Mouse (Mus musculus): ENCODE data around the gene S1pr4.
A peak's percentile ranks its signal among the peaks of the same experiment; 100 is the strongest.

The S1pr4 gene

DNA sequence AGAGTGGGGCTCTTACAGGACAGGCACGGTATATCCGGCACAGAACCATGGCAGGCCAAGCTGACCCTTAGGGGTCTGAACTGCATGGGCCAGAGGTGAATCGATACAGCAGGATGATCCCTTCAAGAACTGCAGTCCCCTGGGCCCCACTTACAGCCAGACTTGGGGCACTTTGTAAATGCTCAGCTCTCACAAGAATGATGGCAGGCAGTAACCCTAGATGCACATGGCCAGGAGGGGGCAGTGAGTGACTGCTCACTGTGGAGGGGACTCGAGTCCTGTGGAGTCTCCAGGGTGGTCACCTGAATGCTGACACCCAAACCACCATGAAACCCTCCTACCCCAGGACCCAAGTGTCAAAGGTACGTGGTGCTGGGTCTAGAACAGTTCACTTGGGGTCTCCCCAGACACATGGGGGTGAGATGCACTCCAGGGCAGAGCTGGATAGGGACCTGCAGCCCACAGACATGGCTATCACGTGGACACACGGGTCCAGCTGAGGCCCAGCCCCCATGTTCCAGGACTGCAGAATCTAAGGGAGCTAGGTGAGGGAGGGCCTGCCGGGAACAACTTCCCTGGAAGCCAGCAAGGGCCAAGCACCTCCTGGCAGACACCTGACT lies 6.2 kb downstream of the S1pr4 start:
- DNase-seq = peak in 1 of 2 experiments; percentile 49

DNA sequence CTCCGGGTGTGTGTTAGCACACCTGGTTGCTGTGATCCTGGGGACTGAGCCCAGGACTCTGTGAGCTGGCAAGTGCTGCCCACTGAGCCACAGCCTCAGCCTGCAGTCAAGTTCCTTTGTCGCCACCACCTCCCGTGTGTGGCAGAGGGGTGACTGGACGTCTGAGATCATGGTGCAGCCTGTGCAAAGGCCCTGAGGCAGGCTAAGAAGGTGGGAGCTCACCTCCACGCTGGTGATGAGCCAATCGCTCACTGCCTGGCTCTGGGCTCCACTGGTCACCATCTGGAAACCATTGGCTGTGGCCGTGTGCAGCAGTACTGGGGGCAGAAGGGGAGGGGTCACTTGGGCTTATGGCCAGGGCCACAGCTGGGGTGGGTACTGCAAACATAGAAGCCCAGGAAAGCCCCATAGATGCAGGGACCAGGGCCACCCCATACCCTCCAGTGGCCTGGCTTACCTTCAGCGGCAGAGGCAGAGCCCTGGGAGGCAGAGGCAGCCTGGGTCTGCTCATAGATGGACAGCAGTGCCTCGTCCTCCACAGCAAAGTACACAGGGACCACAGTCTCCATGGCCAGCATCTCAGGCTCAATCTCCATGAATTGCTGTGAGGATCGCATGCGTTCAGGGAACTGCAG lies 7.2 kb downstream of the S1pr4 start:
- DNase-seq = no peak

DNA sequence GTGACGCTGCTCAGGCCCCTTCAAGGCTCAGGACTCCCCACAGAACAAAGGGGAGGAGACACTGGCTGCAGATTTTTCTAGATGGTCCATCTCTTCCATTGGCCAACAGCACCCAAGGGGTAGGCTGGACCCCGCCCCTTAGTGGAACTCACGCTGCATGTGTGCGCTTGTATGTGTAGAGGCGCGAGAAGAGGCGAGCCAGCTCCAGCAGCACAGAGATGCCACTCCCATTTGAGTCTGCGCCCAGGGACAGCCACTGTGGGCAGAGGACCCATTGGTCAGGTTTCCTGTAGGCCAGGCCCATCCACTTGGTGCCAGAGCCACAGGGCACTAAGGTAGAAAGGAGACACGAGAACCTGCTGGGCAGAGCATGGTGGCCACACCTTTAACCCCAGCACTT lies 8.9 kb downstream of the S1pr4 start:
- DNase-seq = no peak

DNA sequence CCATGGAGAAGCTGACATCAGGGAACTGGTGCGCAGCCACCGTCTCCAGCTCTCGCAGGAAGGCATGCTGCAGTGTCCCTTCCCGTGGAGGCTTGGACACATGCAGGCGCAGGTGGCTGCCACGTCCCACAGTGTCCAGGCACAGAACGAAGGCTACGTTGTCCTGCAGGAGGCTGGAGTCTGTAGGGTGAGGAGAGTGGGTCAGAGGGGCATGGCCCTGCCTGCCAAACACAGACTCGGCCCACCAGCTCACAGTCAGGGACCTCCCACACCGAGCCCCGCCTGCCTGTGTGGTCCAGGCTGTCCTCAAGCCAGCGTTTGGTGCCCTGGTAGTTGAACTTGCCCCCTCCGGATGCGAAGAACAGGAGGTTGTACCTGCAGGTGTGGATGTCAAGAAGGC lies 10.0 kb downstream of the S1pr4 start:
- no peak for DNase-seq

DNA sequence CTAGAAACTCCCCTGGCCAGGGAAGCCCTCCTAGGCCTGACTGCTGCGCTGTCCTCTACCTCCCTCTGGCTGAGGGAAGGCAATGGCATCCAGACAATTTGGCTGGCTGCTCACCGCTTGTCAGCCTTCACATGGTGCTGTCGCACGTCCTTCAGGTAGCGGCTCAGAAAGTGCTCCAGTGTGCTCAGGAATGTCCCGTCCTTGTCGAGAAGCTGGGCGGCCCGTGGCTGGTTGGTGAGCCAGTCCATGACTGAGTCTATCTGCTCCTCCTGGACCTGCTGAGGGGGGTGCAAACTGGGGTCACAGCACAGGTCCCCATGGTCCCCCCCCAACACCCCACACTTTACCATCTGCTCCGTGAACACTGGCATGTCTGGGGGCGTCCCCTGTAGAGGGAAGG lies 11.9 kb downstream of the S1pr4 start:
- DNase-seq = no peak

DNA sequence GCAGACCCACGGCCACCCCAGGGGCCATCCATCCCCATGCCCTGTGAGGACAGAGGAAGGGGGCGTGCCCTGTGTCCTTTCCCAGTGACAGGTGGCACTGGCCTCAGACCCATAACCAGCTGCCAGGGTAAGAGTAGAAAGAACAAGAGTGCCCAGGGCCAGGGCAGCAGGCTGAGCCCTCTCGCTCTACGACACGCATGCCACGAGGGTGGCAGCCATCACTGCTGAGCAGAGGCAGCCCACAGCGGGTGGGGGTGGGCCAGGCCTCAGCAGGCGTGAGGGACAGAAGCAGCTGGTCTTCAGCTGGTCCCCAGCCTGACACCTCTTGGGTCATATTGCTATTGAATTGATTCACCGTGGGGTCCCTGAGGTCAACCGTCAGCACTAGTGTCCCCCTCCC lies 13.4 kb downstream of the S1pr4 start:
- no peak for DNase-seq

DNA sequence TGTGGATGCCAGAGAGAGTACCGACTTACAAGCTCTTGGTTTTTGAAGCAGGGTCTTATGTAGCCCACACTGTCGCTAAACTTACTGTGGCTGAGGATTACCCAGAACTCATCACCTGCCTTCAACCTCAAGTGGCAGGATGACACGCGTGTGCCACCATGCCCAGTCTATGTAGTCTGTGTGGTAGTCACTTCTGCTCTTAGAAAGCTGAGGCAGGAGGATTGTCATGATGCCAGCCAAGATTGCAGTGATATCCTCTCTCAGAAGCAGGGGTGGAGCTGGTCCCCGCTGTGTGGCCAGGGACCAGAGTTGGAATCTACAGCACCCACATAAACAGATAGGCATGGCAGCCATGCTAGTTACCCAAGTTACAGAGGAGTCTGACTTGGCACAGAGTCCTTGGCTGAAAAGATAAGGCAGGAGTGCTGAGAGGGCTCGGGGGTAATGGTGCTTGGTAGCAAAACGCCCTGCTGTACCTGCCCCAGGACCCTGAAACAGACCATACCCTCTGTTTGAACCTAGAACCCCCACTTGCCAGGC lies 14.4 kb downstream of the S1pr4 start:
- DNase-seq = no peak

DNA sequence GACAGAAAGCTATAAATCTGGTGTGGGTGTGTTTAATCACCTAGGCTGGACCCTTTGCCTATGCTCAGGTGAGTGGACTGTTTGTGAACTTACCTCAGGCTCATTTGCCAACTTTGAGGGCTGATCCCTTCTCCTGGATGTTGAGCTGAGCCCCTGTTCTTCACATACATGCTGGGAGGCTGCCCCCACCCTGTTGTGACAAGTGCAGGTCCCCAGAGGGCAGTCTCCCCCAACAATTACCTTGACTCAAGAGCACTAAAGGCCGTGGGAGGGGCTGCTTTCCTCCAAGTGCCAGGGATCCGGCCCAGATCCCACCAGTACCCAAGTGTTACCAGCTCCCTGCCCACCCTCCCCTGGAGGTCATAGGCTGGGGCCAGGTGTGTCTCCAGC lies 14.9 kb downstream of the S1pr4 start:
- DNase-seq = no peak

DNA sequence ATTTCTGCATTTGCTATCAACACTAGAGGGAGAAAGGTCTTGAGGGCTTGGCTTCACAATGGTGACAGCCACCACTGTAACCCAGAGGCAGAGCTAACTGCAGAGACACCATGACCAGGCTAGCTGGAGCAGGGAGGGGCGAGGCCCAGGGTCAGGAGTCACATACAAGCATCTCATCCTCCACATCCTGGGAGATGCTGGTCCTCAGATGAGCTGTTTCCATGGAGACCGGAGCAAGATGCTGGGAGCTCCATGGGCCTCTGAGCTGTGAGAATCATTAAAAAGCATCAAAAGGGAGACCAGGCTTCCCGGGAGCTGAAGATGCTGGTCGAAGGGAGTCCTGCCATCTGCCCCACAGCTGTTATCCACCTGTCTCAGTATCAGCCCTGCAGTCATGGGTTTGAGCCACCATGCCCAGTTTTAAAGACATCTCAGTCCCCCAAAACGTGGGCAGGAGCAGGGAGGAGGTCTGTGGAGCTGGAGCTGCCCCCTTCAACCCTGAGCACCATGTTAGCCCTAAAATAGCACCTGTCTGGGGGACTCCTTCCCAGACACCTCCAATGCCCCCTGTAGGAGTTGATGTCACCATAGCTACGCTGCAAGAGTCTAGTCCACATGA lies 15.4 kb downstream of the S1pr4 start:
- DNase-seq = no peak

DNA sequence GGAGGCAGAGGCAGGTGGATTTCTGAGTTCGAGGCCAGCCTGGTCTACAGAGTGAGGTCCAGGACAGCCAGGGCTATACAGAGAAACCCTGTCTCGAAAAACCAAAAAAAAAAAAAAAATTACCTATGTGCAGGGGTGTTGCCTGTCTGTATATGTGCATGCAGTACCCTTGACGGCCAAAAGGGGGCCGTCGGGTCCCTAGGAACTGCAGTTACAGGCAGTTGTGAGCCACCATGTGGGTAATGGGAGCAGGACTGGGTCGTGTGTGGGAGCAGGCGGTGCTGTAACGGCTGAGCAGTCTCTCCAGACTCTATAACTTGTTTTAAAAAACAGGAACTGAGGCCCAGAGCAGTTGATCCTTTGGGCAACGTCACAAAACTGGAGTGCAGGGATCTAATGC lies 15.9 kb downstream of the S1pr4 start:
- DNase-seq = no peak

DNA sequence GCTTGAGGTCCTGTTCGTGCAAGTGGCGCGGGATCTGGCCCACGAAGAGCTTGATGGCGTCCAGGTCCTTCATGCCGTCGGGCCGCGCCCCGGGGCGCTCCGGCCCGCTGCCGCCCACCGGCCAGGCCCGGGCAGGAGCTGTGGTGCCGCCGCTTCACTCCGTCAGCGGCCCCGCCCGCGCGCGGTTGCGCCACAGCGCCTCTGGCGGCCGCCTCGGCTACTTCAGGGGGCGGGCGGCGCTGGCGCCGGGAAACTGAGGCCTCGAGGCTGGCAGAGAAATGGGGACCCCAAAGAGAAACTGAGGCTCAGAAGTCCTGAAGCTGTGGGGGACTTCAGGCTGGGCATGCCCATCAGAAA lies 17.4 kb downstream of the S1pr4 start, which contains the start of gene Celf5:
Gene Celf5, minus strand, starts transcription at position 177 of the 357 bp plus-strand sequence.
- peak in 1 of 2 experiments; percentile 69 for DNase-seq

DNA sequence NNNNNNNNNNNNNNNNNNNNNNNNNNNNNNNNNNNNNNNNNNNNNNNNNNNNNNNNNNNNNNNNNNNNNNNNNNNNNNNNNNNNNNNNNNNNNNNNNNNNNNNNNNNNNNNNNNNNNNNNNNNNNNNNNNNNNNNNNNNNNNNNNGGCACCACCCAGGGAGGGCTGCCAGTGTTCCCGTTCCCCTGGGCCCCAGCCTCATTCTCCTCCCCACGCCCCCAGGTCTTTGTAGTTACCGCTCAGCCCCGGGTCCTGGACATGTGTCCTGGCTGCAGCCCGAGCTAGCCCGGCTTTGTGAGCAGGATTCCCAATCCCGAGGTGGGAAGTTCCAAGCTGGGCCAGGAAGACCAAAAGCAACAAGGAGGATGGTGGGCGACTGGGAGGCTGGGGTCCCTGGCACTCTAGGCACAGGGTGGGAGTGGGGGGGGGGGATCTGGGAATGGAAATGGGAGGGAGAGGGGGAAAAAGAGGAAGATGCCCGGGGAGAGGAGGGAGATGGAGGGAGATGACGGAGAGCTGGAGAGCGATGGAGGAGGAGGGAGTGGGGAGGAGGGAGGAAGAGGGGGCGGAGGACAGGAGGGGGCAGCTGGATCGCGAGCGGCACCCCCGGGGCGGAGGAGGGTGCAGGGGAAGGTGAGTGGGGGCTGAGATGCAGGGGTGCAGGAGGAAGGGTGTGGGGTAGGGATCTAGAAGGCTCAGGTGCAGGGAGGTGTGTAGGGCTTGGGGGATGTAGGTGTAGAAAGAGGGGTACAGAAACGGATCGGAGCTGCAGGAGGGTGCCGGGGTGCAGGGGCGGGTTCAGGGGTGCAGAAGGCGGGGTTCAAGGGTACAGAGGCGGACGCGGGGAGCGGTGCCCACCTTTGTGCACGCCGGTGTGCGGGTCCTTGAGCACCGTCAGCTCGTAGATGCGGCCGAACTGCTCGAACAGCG lies 18.1 kb downstream of the S1pr4 start:
- DNase-seq = no peak

DNA sequence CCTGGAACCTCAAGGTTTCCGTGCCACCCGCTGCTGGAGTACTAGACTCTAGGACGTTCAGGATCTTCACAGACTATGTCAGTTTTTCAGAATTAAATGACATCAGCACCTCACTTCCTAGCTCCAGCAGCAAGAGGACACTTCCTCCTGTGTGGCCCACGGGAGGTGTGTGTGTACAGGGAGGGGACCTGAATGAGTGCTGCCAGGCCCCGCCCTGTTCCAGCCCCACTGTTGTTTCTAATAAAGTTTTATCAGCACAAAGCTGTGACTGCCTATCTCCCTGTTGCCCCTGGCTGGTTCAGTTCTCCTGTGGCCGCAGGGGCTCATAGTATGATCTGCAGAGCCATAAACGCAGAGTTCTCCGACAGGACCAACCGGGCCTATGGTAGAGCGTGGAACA lies 25.5 kb downstream of the S1pr4 start:
- no peak for DNase-seq

DNA sequence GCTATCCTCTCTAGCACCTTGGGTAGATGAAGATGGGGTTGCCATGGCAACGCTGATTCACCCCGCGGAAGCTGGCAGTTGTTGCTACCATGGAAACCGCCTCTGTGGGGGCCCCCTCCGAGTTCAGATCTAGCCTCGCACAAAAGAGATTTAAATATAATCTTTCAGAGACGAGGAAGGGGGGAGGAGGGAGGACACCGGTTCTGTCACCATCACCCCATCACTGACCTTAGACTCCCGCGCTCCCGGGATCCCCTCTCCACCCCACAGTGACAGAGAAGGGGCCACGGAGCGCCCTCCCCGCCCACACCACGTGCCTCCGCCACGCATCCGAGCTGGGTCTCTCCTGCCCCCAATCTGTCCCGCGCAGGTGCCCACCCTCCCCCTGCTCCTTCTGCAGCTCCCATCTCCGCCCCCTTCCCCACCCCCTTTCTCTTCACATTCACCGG lies 26.9 kb downstream of the S1pr4 start:
- no peak for DNase-seq

DNA sequence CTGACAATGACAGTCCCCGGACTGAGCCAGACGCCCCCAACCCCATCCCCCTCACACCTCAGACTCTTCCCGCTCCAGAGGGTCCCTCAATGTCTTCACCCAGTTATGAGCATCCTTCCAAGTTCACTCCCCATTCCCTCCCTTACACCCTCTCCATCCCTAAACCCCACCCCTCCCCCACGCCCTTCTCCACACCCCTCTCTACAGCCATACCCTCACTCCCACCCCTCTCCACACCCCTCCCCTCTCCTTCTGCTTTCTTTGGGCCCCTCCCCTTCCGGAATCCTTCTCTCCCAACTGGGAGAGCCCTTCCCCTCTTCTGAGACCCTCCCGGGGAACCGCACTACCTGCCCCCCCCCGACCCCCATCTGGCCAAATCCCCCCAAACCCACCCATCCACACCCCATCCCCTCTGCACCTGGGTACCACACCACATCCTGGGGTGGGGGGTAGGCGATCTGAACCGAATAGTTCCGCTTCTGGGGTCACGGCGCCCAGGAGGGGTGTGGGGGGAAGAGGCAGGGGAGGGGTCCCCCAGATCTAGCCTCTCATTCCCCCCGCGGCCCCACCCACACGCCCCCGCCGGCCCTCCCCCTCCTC lies 27.4 kb downstream of the S1pr4 start:
- no peak for DNase-seq

DNA sequence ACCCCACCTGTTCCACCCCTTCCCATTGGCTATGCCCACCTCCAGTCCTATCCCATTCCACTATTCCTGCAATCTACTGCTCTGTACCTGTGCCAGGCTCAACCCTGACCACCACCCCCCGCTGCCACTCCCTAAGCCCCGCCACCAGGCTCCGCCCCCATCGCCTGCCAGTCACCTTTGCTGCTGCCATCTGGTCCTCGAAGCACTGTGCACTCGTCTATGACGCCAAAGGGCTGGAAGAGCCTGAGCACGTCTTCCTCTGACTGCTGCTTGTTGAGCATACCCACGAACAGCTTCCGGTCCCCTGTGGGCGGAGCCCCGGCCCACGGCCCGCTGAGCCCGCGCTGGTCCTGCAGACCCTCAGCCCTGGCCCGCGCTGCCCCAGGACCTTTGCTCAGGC lies 29.5 kb downstream of the S1pr4 start:
- DNase-seq = no peak

DNA sequence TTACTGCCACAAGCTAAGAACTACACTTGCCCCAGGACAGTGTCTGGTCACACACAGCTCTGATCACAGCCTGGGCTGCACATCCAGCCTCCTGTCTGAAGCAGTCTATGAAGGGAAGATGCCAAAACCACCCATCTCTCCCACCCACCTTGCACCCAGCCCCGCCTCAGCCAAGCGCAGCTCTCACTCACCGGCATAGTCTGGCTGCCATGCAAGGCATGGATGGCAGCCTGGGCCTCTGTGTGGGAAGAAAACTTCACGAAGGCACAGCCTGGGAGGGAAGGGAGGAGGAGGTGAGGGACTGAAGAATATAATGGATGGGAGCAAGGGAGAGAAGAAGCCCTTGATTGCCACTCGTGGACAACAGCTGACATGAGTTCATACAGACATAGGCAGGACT lies 30.7 kb downstream of the S1pr4 start:
- DNase-seq = peak in 1 of 2 experiments; percentile 1

DNA sequence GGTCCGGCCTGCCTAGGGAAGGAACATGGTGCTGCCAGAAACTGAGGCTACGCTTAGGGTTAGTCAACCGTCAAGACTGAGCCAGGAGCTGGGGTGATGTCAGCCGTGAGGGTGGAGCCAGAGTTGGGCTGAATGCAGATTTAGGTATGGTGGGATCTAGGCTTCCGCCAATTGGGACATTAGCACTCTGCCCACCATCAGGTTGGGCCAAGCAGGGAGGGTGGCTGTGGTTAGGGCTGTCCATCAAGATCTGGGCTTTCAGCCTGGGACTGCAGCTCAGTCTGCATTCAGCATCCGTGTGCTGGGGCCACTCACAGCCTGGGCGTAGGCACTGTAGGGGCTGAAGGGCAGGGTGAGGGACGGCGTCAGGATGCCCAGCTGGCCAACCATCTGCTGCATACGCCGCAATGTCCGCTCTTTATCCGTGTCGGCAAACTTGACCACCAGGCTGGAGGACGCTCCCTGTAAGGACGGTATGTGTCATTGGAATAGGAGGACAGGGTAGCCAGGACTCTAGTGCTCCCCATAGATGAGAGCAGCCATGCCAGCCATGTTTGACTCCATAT lies 32.2 kb downstream of the S1pr4 start:
- peak in 1 of 2 experiments; percentile 3 for DNase-seq

DNA sequence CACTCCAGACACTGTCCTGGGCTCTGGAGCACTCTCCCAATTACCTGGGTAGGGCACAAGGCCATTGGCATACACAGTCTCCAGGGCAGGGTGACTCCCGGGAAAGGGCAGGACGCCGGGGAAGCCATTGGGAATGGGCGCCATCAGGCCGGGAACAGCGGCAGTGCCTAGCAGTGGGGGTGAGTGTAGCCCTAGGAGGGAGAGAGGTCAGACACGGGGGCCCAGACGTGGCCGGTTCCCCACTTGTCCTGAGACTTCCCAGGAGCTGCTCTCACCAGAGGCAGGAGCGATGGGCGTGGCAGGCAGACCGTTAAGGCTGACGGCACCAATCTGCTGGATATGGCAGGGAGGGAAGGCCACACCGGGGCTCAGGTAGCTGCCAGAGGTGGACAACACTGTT lies 33.1 kb downstream of the S1pr4 start:
- peak in 1 of 2 experiments; percentile 7 for DNase-seq

DNA sequence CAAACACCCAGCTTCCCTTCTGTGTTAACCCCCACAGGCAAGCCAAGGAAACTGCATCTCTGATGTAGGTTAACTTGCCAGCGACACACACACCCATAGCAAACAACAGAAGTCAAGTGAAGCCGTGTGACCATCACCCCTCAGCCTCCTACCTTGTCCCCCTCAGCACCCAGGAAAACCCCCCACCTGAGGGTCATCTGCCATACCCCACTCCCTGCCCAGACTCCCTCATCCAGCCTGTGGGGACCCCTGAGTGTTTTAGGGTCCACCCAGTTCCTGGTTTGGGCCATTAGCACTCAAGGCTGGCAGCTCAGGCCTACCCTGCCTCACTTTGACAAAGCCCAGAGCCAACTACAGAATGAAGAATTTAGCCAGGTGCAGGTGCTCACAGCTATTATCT lies 33.9 kb downstream of the S1pr4 start:
- DNase-seq = no peak

DNA sequence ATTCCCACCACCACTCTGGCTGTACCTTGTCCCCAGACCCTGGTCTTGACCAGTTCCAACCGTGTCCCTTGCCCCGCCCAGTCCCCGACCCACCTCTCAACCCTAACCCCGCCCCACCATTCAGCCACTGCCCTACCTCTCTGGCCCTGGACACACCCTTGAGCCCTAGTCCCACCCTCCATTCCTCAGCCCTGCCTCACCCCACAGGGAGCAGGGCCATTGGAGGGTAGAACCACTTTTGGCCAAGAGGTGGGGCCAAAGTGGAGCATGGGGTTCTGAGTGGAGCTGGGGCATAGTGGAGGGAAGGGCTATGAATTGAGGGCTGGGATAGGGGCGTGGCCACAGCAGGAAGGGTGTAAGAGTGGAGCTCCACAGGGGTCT lies 34.7 kb downstream of the S1pr4 start:
- DNase-seq = peak in 1 of 2 experiments; percentile 3

Measured in spleen, adult 18-20 months (tissue).